17 mouse cellular contexts compared by ENCODE assay signal in genomic region chr4:111624914-111625313, GRCm38 (mm10).
A peak's percentile ranks its signal among the peaks of the same experiment; 100 is the strongest.
DNase-seq lines count a peak whose midpoint lies in the region; ATAC-seq lines count a peak whose summit lies in the region.
"Had no signal": no experiment of that assay in that cellular context is flagged by ENCODE, and none has a peak within 500 bp of the region (broad histone marks: within the 10 kb centered on the region; RNA-seq: fewer than 3 reads in every experiment).

No protein-coding gene starts in this region.

- H3K9ac ChIP-seq in embryonic facial prominence, embryonic 14.5 days (ENCODE audit: low read depth, low read length) = no peak overlapping the region
- no peak overlapping the region for H3K9ac ChIP-seq in hindbrain, embryonic 13.5 days
- H3K9ac ChIP-seq: limb, embryonic 15.5 days; liver, postnatal 0 days had no signal

- ATAC-seq in embryonic facial prominence, embryonic 14.5 days (ENCODE audit: low read depth) = no peak
- no peak for ATAC-seq in hindbrain, embryonic 13.5 days (ENCODE audit: low FRiP score)
- ATAC-seq: liver, postnatal 0 days had no signal

- DNase-seq in embryonic facial prominence, embryonic 14.5 days (ENCODE audit: low spot score) = peak; percentile 46
- no peak for DNase-seq in embryonic facial prominence, embryonic 10.5 days (ENCODE audit: low spot score)
- DNase-seq in layer of hippocampus, adult 9-11 months = peak; percentile 13
- no peak for DNase-seq in layer of hippocampus, adult 9-10 months (ENCODE audit: low spot score)
- DNase-seq in heart, postnatal 36 days = peak; percentile 7 to 21
- peak; percentile 52 for DNase-seq in lung, postnatal 36 days
- DNase-seq in midbrain, embryonic 10.5 days (ENCODE audit: low spot score) = no peak
- DNase-seq: cerebellum, postnatal 25 days; gastrocnemius, postnatal 10 days; kidney, adult 2 months; layer of hippocampus, postnatal 36 days; liver, postnatal 0 days; thymus, postnatal 4 days had no signal

- H3K4me1 ChIP-seq in embryonic facial prominence, embryonic 14.5 days (ENCODE audit: control insufficient read depth, insufficient read depth, low read length) = no peaks in the 10 kb centered on the region
- peaks cover 3% of the 10 kb centered on the region; the same call in 1 of the 2 replicates for H3K4me1 ChIP-seq in embryonic facial prominence, embryonic 10.5 days
- no peaks in the 10 kb centered on the region for H3K4me1 ChIP-seq in hindbrain, embryonic 13.5 days (replicated peaks)
- no peaks in the 10 kb centered on the region for H3K4me1 ChIP-seq in midbrain, embryonic 10.5 days
- H3K4me1 ChIP-seq: limb, embryonic 15.5 days had no signal

- 0 out of 2 replicates have a peak overlapping the region, but pooled peaks have one; percentile 13 for H3K27ac ChIP-seq in embryonic facial prominence, embryonic 14.5 days (replicated peaks; ENCODE audit: low read depth, low read length)
- H3K27ac ChIP-seq in embryonic facial prominence, embryonic 10.5 days (replicated peaks) = no peak overlapping the region
- H3K27ac ChIP-seq in hindbrain, embryonic 13.5 days = no peak overlapping the region
- H3K27ac ChIP-seq in midbrain, embryonic 10.5 days (replicated peaks) = no peak overlapping the region
- H3K27ac ChIP-seq: limb, embryonic 15.5 days had no signal

- H3K9me3 ChIP-seq in embryonic facial prominence, embryonic 14.5 days (ENCODE audit: control insufficient read depth, low read length) = no peaks in the 10 kb centered on the region
- H3K9me3 ChIP-seq in embryonic facial prominence, embryonic 10.5 days = no peaks in the 10 kb centered on the region
- H3K9me3 ChIP-seq in hindbrain, embryonic 13.5 days = no peaks in the 10 kb centered on the region
- H3K9me3 ChIP-seq in midbrain, embryonic 10.5 days (replicated peaks) = no peaks in the 10 kb centered on the region
- H3K9me3 ChIP-seq: limb, embryonic 15.5 days had no signal

- H3K27me3 ChIP-seq in embryonic facial prominence, embryonic 14.5 days (replicated peaks; ENCODE audit: control insufficient read depth, insufficient read depth, low read length) = no peaks in the 10 kb centered on the region
- H3K27me3 ChIP-seq in embryonic facial prominence, embryonic 10.5 days (replicated peaks; ENCODE audit: low read depth, poor library complexity, severe bottlenecking) = no peaks in the 10 kb centered on the region
- no peaks in the 10 kb centered on the region for H3K27me3 ChIP-seq in hindbrain, embryonic 13.5 days
- H3K27me3 ChIP-seq in midbrain, embryonic 10.5 days (ENCODE audit: low read depth, poor library complexity, severe bottlenecking) = no peaks in the 10 kb centered on the region
- H3K27me3 ChIP-seq: limb, embryonic 15.5 days had no signal

- no peak overlapping the region for H3K4me3 ChIP-seq in embryonic facial prominence, embryonic 14.5 days (ENCODE audit: low read depth, low read length)
- H3K4me3 ChIP-seq in embryonic facial prominence, embryonic 10.5 days = no peak overlapping the region
- H3K4me3 ChIP-seq in hindbrain, embryonic 13.5 days = no peak overlapping the region
- H3K4me3 ChIP-seq in midbrain, embryonic 10.5 days = no peak overlapping the region
- H3K4me3 ChIP-seq: erythroblast, embryonic 14.5 days; limb, embryonic 15.5 days had no signal

- intact Hi-C loops in heart, postnatal 36 days (cut with DNase I) = loop anchor here (5.0 kb wide), 1 partner anchor 1573 kb away; no protein-coding TSS in a partner anchor

- no peaks in the 10 kb centered on the region for H3K36me3 ChIP-seq in embryonic facial prominence, embryonic 14.5 days (ENCODE audit: control insufficient read depth, insufficient read depth, low read length)
- no peaks in the 10 kb centered on the region for H3K36me3 ChIP-seq in embryonic facial prominence, embryonic 10.5 days (replicated peaks)
- no peaks in the 10 kb centered on the region for H3K36me3 ChIP-seq in hindbrain, embryonic 13.5 days
- H3K36me3 ChIP-seq in midbrain, embryonic 10.5 days = no peaks in the 10 kb centered on the region
- H3K36me3 ChIP-seq: limb, embryonic 15.5 days had no signal

- H3K4me2 ChIP-seq in embryonic facial prominence, embryonic 14.5 days (ENCODE audit: low read depth, low read length) = no peak overlapping the region
- H3K4me2 ChIP-seq in hindbrain, embryonic 13.5 days = no peak overlapping the region
- H3K4me2 ChIP-seq: limb, embryonic 15.5 days; midbrain, embryonic 11.5 days had no signal

- 36% methylated on average over 5 of the region's 5 CpGs for WGBS in embryonic facial prominence, embryonic 14.5 days
- WGBS in embryonic facial prominence, embryonic 10.5 days = 69% methylated on average over 5 of the region's 5 CpGs
- WGBS in hindbrain, embryonic 13.5 days = 61% methylated on average over 5 of the region's 5 CpGs
- WGBS in midbrain, embryonic 10.5 days = 76% methylated on average over 5 of the region's 5 CpGs

Comparison
In these comparisons a context has a peak if more than half of its experiments do, and no peak if none do; other contexts are left out.
1. DNase-seq: peak in embryonic facial prominence, embryonic 14.5 days (single experiment), layer of hippocampus, adult 9-11 months (single experiment), heart, postnatal 36 days (2 of 2) and lung, postnatal 36 days (single experiment); none in embryonic facial prominence, embryonic 10.5 days (single experiment), layer of hippocampus, adult 9-10 months (single experiment) and midbrain, embryonic 10.5 days (single experiment).